Mouse (Mus musculus) skeletal muscle tissue, adult 2 months (tissue): ENCODE measurements at regions not wholly inside any gene's neighbourhood (a gene's known extent, or its start where the extent isn't known, plus 50 kb on each side); places are given as distances from the start of the nearest gene placed in this dataset.
A peak's percentile ranks its signal among the peaks of the same experiment; 100 is the strongest.

Experiments
- DNase-seq: peaks from one replicate; pipeline ENCODE4 v3.0.0-alpha.2; 2012; ENCODE audit warnings: low read depth, low spot score

GRCm38 (mm10) chr4:131208166-131208565 is 264.0 kb downstream of the Matn1 start:
- DNase-seq: no peak

DNA sequence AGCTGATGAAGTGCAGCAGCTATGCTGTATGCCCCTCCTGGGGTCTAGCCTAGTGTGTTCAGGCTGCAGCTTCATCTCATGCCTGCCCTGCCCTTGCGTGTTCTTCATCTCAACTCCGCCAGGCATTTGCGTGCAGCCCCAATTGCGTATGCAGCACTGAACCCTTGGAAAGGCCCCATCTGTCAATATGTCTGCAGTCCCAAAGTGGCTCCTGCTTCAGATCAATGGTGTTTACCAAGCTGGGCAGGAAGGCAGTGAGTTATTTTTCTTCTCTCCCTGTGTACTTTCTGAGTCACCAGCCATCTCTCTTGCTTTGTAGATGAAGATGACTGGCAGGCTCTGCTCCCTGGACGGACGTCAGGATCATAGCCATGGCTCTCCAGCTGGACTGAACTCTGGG is 264.5 kb downstream of the Matn1 start:
- DNase-seq: no peak

- no peak for DNase-seq
Observed at GRCm38 (mm10) chr4:131212711-131213110, 268.5 kb downstream of the Matn1 start.

DNA sequence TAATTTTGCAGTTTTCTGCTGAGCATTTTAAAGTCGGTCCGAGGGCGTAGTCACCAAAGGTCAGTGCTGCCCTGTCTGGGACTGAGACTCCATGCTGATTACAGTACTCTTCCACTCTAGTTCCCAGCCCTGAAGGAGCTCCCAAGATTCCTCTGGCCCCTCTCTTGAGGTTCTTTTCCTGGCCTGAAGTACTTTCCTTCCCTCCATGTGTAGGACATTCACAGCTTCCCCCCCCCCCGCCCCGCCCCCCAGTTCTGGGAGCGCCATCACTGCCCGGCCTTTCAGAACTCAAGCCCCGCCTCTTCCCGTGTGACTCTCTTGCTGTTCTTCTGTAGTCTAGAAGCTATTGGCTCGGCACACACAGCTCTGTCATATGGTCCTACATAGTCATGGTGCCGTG is 271.5 kb downstream of the Matn1 start:
- no peak for DNase-seq

DNA sequence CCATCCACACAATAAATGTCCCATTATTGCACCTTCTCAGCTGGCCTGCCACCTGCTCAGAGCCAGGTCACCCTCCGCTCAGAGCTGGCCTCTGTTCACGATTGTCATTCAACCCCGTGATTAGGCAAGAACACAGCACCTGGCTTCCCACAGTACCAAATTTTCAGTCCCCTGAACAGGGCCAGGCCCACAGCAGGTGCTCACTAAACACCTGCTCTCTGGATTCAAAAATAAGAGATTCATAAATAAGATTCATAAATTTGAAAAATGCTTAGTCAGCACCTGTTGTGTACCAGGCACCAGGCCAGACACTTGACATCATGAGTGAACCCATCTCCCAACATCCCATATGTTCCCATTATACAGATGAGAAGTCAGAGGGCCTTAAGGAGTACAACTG is 272.2 kb downstream of the Matn1 start:
- no peak for DNase-seq

GRCm38 (mm10) chr4:131217083-131217482 is 272.9 kb downstream of the Matn1 start:
- no peak for DNase-seq

- DNase-seq: no peak
Observed at GRCm38 (mm10) chr4:131217571-131218155, 273.5 kb downstream of the Matn1 start.

- DNase-seq: no peak
Observed at GRCm38 (mm10) chr4:131220966-131221365, 276.8 kb downstream of the Matn1 start.

DNA sequence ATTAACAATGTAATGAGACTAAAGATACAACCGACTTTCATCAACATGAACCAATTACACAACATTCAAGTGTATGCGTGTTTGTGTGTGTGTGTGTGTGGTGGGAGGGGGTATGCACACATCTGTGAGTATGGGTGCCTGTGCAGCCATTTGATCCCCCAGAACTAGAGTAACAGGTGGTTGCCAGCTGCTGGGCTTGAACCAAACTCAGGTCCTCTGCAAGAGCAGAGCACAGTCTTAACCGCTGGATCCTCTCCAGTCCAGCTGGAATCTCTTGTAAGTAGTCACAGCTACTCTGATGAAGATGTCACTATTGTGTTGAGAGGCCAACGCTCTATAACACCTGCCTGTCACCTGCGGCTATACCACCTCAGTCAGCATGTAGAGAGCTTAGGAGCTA is 286.2 kb downstream of the Matn1 start:
- DNase-seq: no peak

GRCm38 (mm10) chr4:131236611-131237031 is 292.4 kb downstream of the Matn1 start:
- no peak for DNase-seq

- DNase-seq: no peak
Observed at GRCm38 (mm10) chr4:131238591-131238990, 294.4 kb downstream of the Matn1 start.

GRCm38 (mm10) chr4:131239132-131239531 is 294.9 kb downstream of the Matn1 start:
- no peak for DNase-seq

- no peak for DNase-seq
Observed at GRCm38 (mm10) chr4:131240457-131240856, 296.3 kb downstream of the Matn1 start.

DNA sequence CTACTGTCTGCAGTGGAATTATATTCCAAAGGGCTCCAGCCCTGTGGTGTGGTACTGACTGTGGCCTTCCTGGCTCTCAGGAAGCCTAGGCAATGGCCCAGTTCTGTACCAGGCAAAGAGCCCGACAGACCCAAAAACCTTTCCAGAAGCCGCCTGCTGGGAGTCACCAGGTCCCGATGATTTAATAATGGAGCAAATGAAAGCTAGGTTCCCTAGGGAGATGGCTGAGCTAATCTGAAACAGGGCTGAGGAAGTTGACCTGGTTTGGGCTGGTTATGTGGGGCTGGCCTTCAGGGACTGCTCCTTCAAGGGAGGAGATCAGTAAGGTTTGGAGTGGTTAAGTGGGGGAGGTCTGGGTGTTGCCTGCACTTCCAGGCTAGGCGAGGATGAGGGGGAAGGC is 298.1 kb downstream of the Matn1 start:
- DNase-seq: no peak

DNA sequence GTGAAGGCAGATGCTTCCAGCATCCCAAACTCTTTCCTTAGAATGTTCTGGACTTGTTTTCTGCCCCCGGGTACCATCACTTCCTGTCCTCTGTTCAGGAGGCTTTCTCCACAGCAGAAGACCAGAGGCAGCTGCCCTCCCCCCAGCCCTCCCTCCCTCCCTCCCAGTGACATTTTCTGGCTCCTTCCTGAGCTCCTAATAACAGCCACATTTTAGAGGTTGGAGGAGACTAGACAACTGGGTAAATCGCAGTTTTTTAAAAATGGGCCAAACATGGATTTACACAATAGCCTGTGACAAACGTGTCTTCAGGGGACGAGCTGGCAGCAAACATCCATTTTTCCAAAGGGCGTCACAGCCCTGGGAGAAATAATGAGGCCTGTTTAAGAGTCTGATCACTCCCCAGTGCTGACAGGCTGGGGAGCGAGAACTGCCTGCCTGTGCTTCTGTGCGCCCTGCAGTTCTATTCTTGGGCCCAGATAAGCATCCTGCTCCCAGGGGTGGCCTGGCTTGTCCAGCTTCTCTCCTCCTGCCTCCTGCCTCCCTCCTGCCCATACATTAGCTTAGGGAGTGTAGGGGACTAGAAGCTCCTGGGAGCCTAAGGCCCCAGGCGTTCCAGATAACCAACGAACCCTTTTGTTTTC is 299.7 kb downstream of the Matn1 start:
- DNase-seq: no peak

DNA sequence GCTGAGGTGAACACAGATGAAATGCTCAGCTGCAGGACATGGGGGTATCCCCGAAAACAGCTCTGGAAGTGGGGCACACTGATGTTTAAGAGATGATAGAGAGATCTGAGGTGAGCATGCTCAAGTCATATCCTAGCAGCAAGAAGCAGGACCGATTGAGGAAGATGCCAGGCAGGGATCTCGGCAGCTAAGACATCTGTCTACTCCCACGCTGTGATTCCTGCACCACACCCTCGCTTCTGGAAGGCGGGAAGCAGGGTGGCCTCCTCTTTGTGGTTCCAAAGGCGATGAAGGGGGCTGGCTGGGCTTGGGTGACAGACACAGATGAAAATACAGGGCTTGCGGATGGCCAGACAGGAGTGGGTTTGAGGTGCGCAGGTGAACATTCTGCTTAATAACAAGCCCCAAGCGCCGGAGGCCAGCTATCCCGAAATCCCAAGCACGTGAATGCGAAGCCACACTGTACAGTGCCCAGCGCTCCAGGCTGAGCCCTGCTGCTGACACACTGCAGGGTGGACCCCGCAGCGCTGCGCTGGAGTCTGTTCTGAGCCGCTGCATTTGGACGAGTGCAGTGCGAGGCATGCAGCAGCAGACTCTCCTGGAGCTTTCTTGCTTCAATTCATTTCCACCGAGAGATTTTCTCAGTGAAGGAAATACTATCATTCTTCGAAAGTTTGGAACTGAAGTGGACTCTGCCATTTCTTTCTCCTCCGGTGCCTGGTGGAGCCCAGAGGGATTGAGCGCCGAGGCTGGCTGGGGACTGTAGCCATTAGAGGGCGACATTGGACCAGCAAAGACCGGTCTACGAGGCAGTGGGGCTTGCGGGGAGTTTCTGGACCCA is 308.6 kb downstream of the Matn1 start:
- no peak for DNase-seq

DNA sequence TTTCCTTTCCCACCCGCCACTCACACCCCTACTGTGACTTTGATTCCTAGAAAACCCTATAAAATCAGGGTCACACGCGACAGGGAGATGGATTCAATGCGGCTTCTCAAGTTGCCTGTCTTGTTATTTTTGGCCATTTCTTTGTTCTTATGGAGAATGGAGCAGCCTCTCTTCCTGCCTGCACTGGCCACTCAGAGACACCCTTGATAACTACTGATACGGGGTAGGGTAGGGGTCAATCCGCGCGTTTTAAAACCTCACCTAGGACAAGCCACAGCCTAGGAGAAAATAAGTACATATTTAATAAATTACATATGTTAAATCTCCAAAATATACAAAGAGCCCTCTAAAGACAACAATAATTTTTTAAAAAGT is 309.2 kb downstream of the Matn1 start:
- no peak for DNase-seq

DNA sequence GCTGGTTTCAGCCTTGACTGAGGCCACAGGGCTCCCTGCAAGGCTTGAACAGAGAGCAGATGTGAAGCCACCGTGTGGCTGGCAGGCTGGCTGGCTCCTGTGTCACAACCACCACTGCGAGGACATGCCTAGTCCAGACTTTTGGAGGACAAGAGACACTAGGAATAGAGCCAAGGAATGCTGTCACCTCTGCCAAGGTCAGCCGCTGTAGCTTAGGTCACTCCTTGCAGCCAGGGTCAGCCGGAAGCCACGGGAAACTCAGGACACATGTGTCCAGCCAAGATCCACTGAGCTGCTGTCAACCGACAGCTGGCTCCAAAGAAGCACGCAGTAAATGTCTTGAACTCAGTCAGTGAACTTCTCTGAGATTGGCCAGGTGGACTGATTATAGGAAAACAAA is 310.1 kb downstream of the Matn1 start:
- DNase-seq: peak; percentile 13

GRCm38 (mm10) chr4:131254691-131255090 is 310.5 kb downstream of the Matn1 start:
- no peak for DNase-seq

- DNase-seq: no peak
Observed at GRCm38 (mm10) chr4:131261236-131261635, 317.1 kb downstream of the Matn1 start.

GRCm38 (mm10) chr4:131262909-131263308 is 318.7 kb downstream of the Matn1 start:
- DNase-seq: no peak

- no peak for DNase-seq
Observed at GRCm38 (mm10) chr4:131266764-131267163, 322.6 kb downstream of the Matn1 start.

GRCm38 (mm10) chr4:131267760-131268159 is 323.6 kb downstream of the Matn1 start:
- no peak for DNase-seq
